Mouse (Mus musculus) intestine, embryonic 16.5 days (tissue): Measurements from ENCODE around the gene Ocrl. TPM values are rescaled to one million over a fixed set of nuclear protein-coding genes. Genes with fewer than 3 reads are reported as not detected.
A peak's percentile ranks its signal among the peaks of the same experiment; 100 is the strongest.

Source experiments
- ATAC-seq: fragments of 200-750 bp; cut with Nextera tagmentation; 2 replicates; pipeline ENCODE4 v1.8.0; 2017; ENCODE audit warnings: moderate TSS enrichment, moderate library complexity
- H3K27ac ChIP-seq: fragments of 300-500 bp; sonication (generic); 2 replicates; pipeline ENCODE4 v1.5.1; 2014; ENCODE audit warnings: mild to moderate bottlenecking, low read length
- H3K27me3 ChIP-seq: fragments of 300-500 bp; sonication (generic); replicated peaks from 2 replicates; pipeline ENCODE4 v1.6.1; 2014; ENCODE audit warnings: low read length, control low read depth, mixed read lengths; ENCODE audit not compliant: control insufficient read depth, insufficient read depth
- H3K36me3 ChIP-seq: fragments of 300-500 bp; sonication (generic); 2 replicates; pipeline ENCODE4 v1.6.1; 2014; ENCODE audit warnings: low read length, control low read depth; ENCODE audit not compliant: control insufficient read depth, insufficient read depth
- H3K4me1 ChIP-seq: fragments of 300-500 bp; sonication (generic); 2 replicates; pipeline ENCODE4 v1.6.1; 2014; ENCODE audit warnings: low read length, control low read depth, mixed read lengths; ENCODE audit not compliant: control insufficient read depth, insufficient read depth
- H3K4me2 ChIP-seq: fragments of 300-500 bp; sonication (generic); 2 replicates; pipeline ENCODE4 v1.6.1; 2014; ENCODE audit warnings: low read depth, low read length, control low read depth
- H3K4me3 ChIP-seq: fragments of 300-500 bp; sonication (generic); 2 replicates; pipeline ENCODE4 v1.5.1; 2014; ENCODE audit warnings: mild to moderate bottlenecking, low read length
- H3K9ac ChIP-seq: fragments of 300-500 bp; sonication (generic); 2 replicates; pipeline ENCODE4 v1.6.1; 2014; ENCODE audit warnings: low read depth, low read length
- H3K9me3 ChIP-seq: fragments of 300-500 bp; sonication (generic); 2 replicates; pipeline ENCODE4 v1.6.1; 2016; ENCODE audit warnings: low read length, control low read depth; ENCODE audit not compliant: control insufficient read depth
- WGBS: fragments of 180-500 bp; shearing (Covaris S2); extraction: QIAGEN DNeasy Blood & Tissue Kit; methylation state at CpG from one replicate; pipeline ENCODE4 v1.1.7; 2014; 5-methylcytosine and 5-hydroxymethylcytosine counted together
- polyA plus RNA-seq: library from polyadenylated mRNA; unstranded; fragments of >200 nt; fragmentation: Nextera tagmentation; extraction: Ambion mirVana; gene quantifications from 2 replicates; pipeline ENCODE4 v1.2.1, GENCODE M21; 2015

The Ocrl gene
- polyA plus RNA-seq, 1 experiment from 2014 or later = 13.8 TPM

DNA sequence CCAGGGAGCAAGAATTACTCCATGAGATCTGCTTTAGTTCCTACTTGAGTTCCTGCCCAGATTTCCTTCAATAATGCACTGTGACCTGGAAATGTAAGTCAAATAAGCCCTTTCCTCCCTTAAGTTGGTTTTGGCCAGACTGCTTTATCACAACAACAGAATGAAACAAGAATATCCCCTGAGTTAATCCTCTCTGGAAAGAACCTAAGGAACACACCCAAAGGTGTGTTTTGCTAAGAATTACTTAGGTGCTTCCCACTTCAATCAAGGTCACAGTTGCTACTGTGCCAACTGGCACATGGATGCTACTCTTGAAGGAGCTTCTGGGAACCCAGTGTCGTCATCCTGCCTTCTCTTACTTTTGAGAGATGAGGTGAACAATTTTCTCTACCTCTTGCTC lies 92.6 kb downstream of the Ocrl start:
- H3K27me3 ChIP-seq = no peaks in the 10 kb centered on the region
- no peaks in the 10 kb centered on the region for H3K9me3 ChIP-seq
- H3K27ac ChIP-seq = no peak overlapping the region
- ATAC-seq = no peak
- no peak overlapping the region for H3K9ac ChIP-seq
- H3K36me3 ChIP-seq = no peaks in the 10 kb centered on the region
- no peak overlapping the region for H3K4me2 ChIP-seq
- WGBS = 80% methylated on average over 1 of the region's 1 CpGs
- H3K4me1 ChIP-seq = no peaks in the 10 kb centered on the region
- no peak overlapping the region for H3K4me3 ChIP-seq

DNA sequence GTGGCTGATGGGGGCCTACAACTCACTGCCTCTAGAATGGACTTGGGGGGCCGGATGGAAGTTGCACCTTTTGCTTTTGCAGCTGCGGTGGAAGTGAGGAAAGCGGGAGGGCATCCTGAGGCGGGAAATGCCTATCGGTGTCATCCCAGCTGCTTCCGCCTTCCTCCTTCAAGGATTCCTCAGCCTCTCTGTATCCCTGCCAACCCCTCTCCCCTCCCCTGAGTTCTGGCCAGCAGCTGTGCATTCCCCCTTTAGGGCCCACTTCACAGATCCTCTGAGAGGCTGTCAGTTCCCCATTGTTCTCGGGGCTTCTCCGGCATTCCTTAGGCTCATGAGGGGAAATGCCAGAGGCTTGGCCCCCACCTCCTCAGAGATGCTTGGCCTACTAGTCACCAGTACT lies 93.9 kb downstream of the Ocrl start:
- Histone ChIP-seq H3K4me1 (no peaks in the 10 kb centered on the region), H3K4me2 (no peak overlapping the region), H3K9ac (no peak overlapping the region), H3K27me3 (no peaks in the 10 kb centered on the region), H3K4me3 (no peak overlapping the region), H3K27ac (no peak overlapping the region), H3K9me3 (no peaks in the 10 kb centered on the region), H3K36me3 (no peaks in the 10 kb centered on the region)
- peak; percentile 33; the same call in 1 of the 2 replicates for ATAC-seq
- 62% methylated on average over 8 of the region's 8 CpGs for WGBS

GRCm38 (mm10) chrX:48011656-48012055 lies 99.5 kb downstream of the Ocrl start:
- Histone ChIP-seq H3K4me2 (no peak overlapping the region), H3K36me3 (no peaks in the 10 kb centered on the region), H3K27ac (no peak overlapping the region), H3K27me3 (no peaks in the 10 kb centered on the region), H3K4me3 (no peak overlapping the region), H3K9me3 (no peaks in the 10 kb centered on the region), H3K9ac (no peak overlapping the region), H3K4me1 (no peaks in the 10 kb centered on the region)
- whole genome bisulfite sequencing = 96% methylated on average over 3 of the region's 3 CpGs
- ATAC-seq = no peak

Other genes with a start within 250 kb of the Ocrl start
- gene Smarca1, start 19.4 kb upstream of the Ocrl start, polyA plus RNA-seq = 22.2 and 23.2 TPM in 2 replicates
- gene Apln, start 122.5 kb downstream of the Ocrl start, polyA plus RNA-seq = 5.7 and 6.0 TPM in 2 replicates
- gene Xpnpep2, start 196.3 kb downstream of the Ocrl start, polyA plus RNA-seq = 5.9 and 6.8 TPM in 2 replicates
- 3.8 and 3.9 TPM in 2 replicates for gene Sash3, start 234.0 kb downstream of the Ocrl start, polyA plus RNA-seq